Mouse (Mus musculus) intestine, embryonic 14.5 days (tissue): Measurements from ENCODE around the gene Mroh2a. TPM values are rescaled to one million over a fixed set of nuclear protein-coding genes. Genes with fewer than 3 reads are reported as not detected.

ENCODE experiments used
- ATAC-seq: fragments of 200-750 bp; cut with Nextera tagmentation; replicated peaks from 2 replicates; pipeline ENCODE4 v1.8.0; 2017; ENCODE audit warnings: low read depth, moderate number of reproducible peaks, moderate TSS enrichment, moderate library complexity; ENCODE audit not compliant: low FRiP score, low TSS enrichment
- DNase-seq: peaks from one replicate; pipeline ENCODE4 v3.0.0-alpha.2; 2018; ENCODE audit warnings: low spot score
- H3K27ac ChIP-seq: fragments of 300-500 bp; sonication (generic); 2 replicates; pipeline ENCODE4 v1.5.1; 2014; ENCODE audit warnings: low read depth, mild to moderate bottlenecking, control low read depth
- H3K27me3 ChIP-seq: fragments of 300-500 bp; sonication (generic); replicated peaks from 2 replicates; pipeline ENCODE4 v1.6.1; 2014; ENCODE audit warnings: low read length, control low read depth; ENCODE audit not compliant: control insufficient read depth, insufficient read depth
- H3K36me3 ChIP-seq: fragments of 300-500 bp; sonication (generic); 2 replicates; pipeline ENCODE4 v1.6.1; 2014; ENCODE audit warnings: low read length, control low read depth; ENCODE audit not compliant: control insufficient read depth, insufficient read depth
- H3K4me1 ChIP-seq: fragments of 300-500 bp; sonication (generic); replicated peaks from 2 replicates; pipeline ENCODE4 v1.6.1; 2014; ENCODE audit warnings: low read length, control low read depth, mixed read lengths; ENCODE audit not compliant: control insufficient read depth, insufficient read depth
- H3K4me2 ChIP-seq: fragments of 300-500 bp; sonication (generic); 2 replicates; pipeline ENCODE4 v1.6.1; 2014; ENCODE audit warnings: low read length
- H3K4me3 ChIP-seq: fragments of 300-500 bp; sonication (generic); 2 replicates; pipeline ENCODE4 v1.5.1; 2014; ENCODE audit warnings: low read depth, low read length, control low read depth, mixed read lengths
- H3K9ac ChIP-seq: fragments of 300-500 bp; sonication (generic); 2 replicates; pipeline ENCODE4 v1.6.1; 2014; ENCODE audit warnings: mild to moderate bottlenecking, low read length
- H3K9me3 ChIP-seq: fragments of 300-500 bp; sonication (generic); 2 replicates; pipeline ENCODE4 v1.6.1; 2016; ENCODE audit warnings: low read length, control low read depth; ENCODE audit not compliant: control insufficient read depth
- WGBS: fragments of 180-500 bp; shearing (Covaris S2); extraction: QIAGEN DNeasy Blood & Tissue Kit; methylation state at CpG from one replicate; pipeline ENCODE4 v1.1.7; 2014; 5-methylcytosine and 5-hydroxymethylcytosine counted together
- polyA plus RNA-seq: library from polyadenylated mRNA; unstranded; fragments of >200 nt; fragmentation: Nextera tagmentation; extraction: Ambion mirVana; gene quantifications from 2 replicates; pipeline ENCODE4 v1.2.1, GENCODE M21; 2014

Gene Mroh2a
- polyA plus RNA-seq, 1 experiment from 2014 or later: 1.1 TPM

- 0 out of 2 replicates have a peak, but pooled peaks have one; percentile 9 for ATAC-seq
- Histone ChIP-seq H3K9ac (no peak overlapping the region), H3K27ac (no peak overlapping the region), H3K4me2 (no peak overlapping the region), H3K9me3 (peaks cover 53% of the 10 kb centered on the region), H3K36me3 (no peaks in the 10 kb centered on the region), H3K4me1 (no peaks in the 10 kb centered on the region), H3K4me3 (no peak overlapping the region), H3K27me3 (no peaks in the 10 kb centered on the region)
- WGBS: 65% methylated on average over 1 of the region's 1 CpGs
- DNase-seq: no peak
These were observed 79.8 kb downstream of the Mroh2a start for GRCm38 (mm10) chr1:88306543-88306942.

GRCm38 (mm10) chr1:88307180-88307579 lies 80.4 kb downstream of the Mroh2a start:
- WGBS: 67% methylated on average over 12 of the region's 12 CpGs
- Histone ChIP-seq H3K27me3 (no peaks in the 10 kb centered on the region), H3K9ac (no peak overlapping the region), H3K36me3 (no peaks in the 10 kb centered on the region), H3K27ac (no peak overlapping the region), H3K9me3 (peaks cover 51% of the 10 kb centered on the region), H3K4me1 (no peaks in the 10 kb centered on the region), H3K4me3 (no peak overlapping the region), H3K4me2 (no peak overlapping the region)
- ATAC-seq: no peak
- DNase-seq: peak; percentile 52

GRCm38 (mm10) chr1:88309020-88309419 lies 82.2 kb downstream of the Mroh2a start:
- peaks cover 44% of the 10 kb centered on the region for H3K9me3 ChIP-seq

GRCm38 (mm10) chr1:88309905-88310304 lies 83.1 kb downstream of the Mroh2a start:
- Histone ChIP-seq H3K4me3 (no peak overlapping the region), H3K4me1 (no peaks in the 10 kb centered on the region), H3K4me2 (no peak overlapping the region), H3K9me3 (peaks cover 37% of the 10 kb centered on the region), H3K27ac (no peak overlapping the region), H3K9ac (no peak overlapping the region), H3K27me3 (no peaks in the 10 kb centered on the region), H3K36me3 (no peaks in the 10 kb centered on the region)
- WGBS: 51% methylated on average over 3 of the region's 3 CpGs
- DNase-seq: no peak
- 0 out of 2 replicates have a peak, but pooled peaks have one; percentile 12 for ATAC-seq

More at GRCm38 (mm10) chr1:88309020-88309419, 82.2 kb downstream of the Mroh2a start:
- H3K4me2 ChIP-seq: no peak overlapping the region
- H3K4me1 ChIP-seq: no peaks in the 10 kb centered on the region
- ATAC-seq (no peak), DNase-seq (peak; percentile 50)
- no peaks in the 10 kb centered on the region for H3K27me3 ChIP-seq
- H3K36me3 ChIP-seq: no peaks in the 10 kb centered on the region
- no peak overlapping the region for H3K9ac ChIP-seq
- WGBS: 53% methylated on average over 2 of the region's 2 CpGs
- no peak overlapping the region for H3K27ac ChIP-seq
- no peak overlapping the region for H3K4me3 ChIP-seq

- no peak overlapping the region for H3K4me3 ChIP-seq
- 67% methylated on average over 3 of the region's 3 CpGs for WGBS
- ATAC-seq (no peak), DNase-seq (no peak)
- no peaks in the 10 kb centered on the region for H3K4me1 ChIP-seq
- H3K9ac ChIP-seq: no peak overlapping the region
- no peaks in the 10 kb centered on the region for H3K36me3 ChIP-seq
- H3K27ac ChIP-seq: no peak overlapping the region
- no peaks in the 10 kb centered on the region for H3K27me3 ChIP-seq
- peaks cover 33% of the 10 kb centered on the region for H3K9me3 ChIP-seq
- no peak overlapping the region for H3K4me2 ChIP-seq
These were observed 83.6 kb downstream of the Mroh2a start for GRCm38 (mm10) chr1:88310349-88310748.

Other genes starting within 250 kb of the Mroh2a start
- 31.0 and 36.9 TPM in 2 replicates for gene Usp40, start 218.4 kb upstream of the Mroh2a start, polyA plus RNA-seq
- not detected in 2 replicates for gene Ugt1a10, start 171.6 kb upstream of the Mroh2a start, polyA plus RNA-seq
- gene Ugt1a9, start 156.2 kb upstream of the Mroh2a start, polyA plus RNA-seq: 0.32 and 0.35 TPM in 2 replicates
- gene Ugt1a8, start 139.2 kb upstream of the Mroh2a start, polyA plus RNA-seq: not detected in 2 replicates
- 12.6 and 17.4 TPM in 2 replicates for gene Ugt1a7c, start 131.9 kb upstream of the Mroh2a start, polyA plus RNA-seq
- not detected in 2 replicates for gene Ugt1a6b, start 123.7 kb upstream of the Mroh2a start, polyA plus RNA-seq
- gene Ugt1a6a, start 92.2 kb upstream of the Mroh2a start, polyA plus RNA-seq: 4.6 and 7.5 TPM in 2 replicates
- gene Ugt1a5, start 61.0 kb upstream of the Mroh2a start, polyA plus RNA-seq: 0.08 TPM in 1 of 2 replicates, not detected in the other
- 0.08 and 0.16 TPM in 2 replicates for gene Ugt1a2, start 26.4 kb upstream of the Mroh2a start, polyA plus RNA-seq
- gene Dnajb3, start 21.2 kb upstream of the Mroh2a start, polyA plus RNA-seq: 8.0 and 9.8 TPM in 2 replicates
- 1.9 and 3.3 TPM in 2 replicates for gene Ugt1a1, start 15.0 kb upstream of the Mroh2a start, polyA plus RNA-seq
- 182 and 203 TPM in 2 replicates for gene Hjurp, start 50.6 kb downstream of the Mroh2a start, polyA plus RNA-seq
- gene Trpm8, start 50.7 kb downstream of the Mroh2a start, polyA plus RNA-seq: not detected in 2 replicates
- gene Spp2, start 180.0 kb downstream of the Mroh2a start, polyA plus RNA-seq: 0.20 and 0.88 TPM in 2 replicates